Mouse (Mus musculus): ENCODE data around the gene Adra1b.

The Adra1b gene

GRCm38 (mm10) chr11:43817368-43817923 lies 83.6 kb downstream of the Adra1b start:
- DNase-seq, result no peak

DNA sequence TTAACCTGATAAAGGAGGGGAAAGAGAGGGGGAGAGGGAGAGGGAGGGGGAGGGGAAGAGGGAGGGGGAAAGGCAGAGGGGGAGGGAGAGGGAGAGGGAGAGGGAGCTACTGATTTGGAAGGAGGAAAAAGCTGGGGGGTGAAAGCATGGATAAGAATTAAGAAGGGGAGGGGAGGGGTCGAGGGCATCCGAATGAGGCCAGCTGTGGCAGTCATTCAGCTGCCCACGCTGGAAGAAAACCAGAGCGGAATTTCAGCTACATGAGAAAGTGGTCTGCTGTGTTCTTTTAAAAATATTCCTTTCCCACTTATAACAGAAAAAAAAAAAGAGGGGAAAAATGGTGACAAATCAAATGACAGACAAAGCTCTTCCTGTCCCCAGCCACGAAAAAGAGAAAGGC lies 88.5 kb downstream of the Adra1b start:
- no peak for DNase-seq

DNA sequence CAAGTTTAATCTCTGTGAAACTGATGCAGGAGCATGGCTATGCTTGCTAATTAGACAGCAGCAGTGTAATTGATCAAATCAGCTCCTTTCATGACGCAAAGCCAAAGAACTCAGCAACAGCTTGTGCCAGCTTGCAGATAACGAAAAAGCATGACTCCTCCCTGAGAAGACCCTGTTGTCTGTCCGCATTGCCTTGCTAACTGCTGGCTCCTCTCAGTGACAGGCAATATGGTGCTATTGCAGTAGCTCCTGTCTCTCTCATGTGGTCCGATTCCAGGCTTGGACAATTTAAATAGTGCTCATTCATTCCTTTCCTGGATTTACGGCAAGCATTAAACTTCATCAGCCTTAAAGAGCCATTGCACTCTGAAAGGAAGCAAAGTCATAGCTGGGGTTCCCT lies 93.3 kb downstream of the Adra1b start:
- no peak for DNase-seq

- no peak for DNase-seq
Measured at GRCm38 (mm10) chr11:43795992-43796391, 105.0 kb downstream of the Adra1b start.

GRCm38 (mm10) chr11:43790446-43790845 lies 110.6 kb downstream of the Adra1b start:
- no peak for DNase-seq

- peak; percentile 73 to 84 for DNase-seq
Measured at GRCm38 (mm10) chr11:43783772-43784171, 117.2 kb downstream of the Adra1b start.

DNA sequence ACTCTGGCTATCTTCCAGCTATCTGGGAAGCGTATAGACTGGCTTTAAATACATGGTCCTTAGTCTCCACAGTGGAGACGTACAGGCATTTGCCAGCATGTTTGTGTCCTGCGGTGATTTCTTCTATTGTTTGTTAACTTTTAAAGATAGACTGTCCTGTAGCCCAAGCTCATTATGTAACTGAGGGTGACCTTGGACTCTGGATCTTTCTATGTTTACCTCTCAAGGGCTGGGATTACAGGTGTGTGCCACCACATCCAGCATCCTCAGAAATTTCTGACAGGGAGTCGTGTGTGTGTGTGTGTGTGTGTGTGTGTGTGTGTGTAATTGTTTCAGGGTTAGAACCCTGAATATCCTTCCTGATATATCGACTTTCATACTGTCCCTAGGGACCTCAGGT lies 117.9 kb downstream of the Adra1b start:
- DNase-seq, result no peak

GRCm38 (mm10) chr11:43779551-43779950 lies 121.5 kb downstream of the Adra1b start:
- DNase-seq, result no peak

- no peak for DNase-seq
Measured at GRCm38 (mm10) chr11:43776324-43776694, 124.7 kb downstream of the Adra1b start.

GRCm38 (mm10) chr11:43775469-43776323 lies 125.3 kb downstream of the Adra1b start:
- DNase-seq, result peak in 1 of 2 experiments; percentile 7

DNA sequence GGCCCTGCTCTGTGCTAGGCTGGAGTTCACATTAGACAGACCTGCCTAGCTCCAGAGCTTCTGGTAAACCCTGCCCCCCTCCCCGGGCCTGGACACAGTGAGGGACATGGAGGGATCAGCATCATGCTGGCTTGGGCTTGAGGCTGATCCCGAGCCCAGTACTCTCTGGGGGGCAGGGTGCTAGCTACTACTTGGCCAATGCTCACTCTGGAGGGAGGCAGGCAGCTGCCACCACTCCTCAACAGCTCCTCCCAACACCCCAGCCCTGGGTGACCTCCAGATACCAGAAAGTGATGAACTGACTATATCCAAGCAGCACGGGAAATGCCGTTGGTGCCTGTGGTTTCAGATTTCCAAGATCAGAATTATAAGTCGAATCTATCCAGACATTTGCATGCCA lies 127.3 kb downstream of the Adra1b start:
- DNase-seq, result no peak

DNA sequence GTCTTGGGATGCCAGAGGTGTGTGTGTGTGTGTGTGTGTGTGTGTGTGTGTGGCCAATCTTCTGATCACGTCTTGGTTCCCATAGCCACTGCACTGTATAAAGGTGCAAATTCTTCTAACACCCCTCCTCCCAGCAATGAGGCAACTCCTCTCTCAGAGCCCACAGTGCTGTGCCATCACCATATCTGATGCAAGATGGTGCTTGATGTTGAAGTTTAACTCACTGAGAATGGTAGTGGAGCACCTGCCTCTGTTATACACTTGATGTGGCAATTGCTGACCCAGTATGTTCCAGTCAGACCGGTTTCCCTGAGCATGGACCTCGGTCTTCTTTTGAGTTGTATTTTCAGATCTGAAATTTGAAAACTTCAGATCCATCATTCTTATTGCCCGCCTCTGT lies 130.9 kb downstream of the Adra1b start:
- DNase-seq, result no peak

GRCm38 (mm10) chr11:43767749-43768148 lies 133.3 kb downstream of the Adra1b start:
- no peak for DNase-seq

DNA sequence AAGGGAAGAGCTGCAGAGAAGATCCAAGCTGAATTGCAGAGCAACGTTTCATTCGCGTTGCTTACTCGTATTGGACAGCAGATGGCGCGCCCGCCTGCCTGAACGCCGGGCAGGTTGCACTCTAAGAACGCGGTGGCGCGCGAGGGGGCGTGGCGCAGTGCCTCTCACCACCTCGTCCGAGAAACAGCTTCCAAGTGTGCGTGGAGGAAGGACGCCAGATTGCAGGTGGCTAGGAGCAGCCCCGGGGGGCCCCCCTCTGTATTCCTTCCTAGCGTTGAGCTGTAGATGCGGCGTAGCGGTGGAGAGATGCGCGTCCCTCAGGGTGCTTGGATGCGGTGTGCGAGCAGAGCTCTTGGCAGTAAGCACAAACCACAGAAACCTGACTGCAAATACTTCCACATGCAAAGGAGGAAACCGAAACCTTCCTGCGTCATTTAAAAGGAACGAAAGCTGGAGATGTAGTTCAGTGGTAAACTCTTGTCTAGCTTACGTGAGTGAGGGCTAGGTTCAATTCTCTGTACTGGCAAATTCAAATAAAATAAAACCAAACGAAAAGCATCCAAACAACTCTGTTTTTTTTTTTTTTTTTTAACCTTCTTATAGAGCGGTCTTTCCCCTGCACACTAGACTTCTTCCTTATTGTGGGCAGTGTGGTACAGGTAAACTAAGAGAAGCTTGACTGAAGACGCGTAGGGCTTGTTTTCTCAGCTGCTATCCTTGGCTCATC lies 133.9 kb downstream of the Adra1b start:
- DNase-seq, result peak; percentile 80 to 86

DNA sequence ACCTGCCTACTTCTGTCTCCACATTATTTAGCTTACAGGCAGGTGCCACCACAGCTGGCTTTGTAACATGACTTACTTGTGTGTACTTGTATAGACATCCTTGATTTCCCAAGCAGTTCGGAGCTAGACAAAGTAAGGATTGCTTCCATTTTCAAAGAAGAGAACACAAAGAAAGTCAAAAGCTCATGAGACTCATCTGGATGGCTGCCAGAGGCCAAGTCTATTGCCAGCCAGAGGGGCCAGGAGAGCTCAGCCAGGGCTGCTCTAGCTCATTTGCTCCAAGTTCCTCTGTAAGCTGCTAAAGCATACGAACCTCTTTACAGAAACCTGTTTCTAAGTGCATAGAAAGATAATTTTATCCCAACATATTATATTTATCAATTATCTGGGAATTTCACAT lies 142.6 kb downstream of the Adra1b start:
- no peak for DNase-seq

DNA sequence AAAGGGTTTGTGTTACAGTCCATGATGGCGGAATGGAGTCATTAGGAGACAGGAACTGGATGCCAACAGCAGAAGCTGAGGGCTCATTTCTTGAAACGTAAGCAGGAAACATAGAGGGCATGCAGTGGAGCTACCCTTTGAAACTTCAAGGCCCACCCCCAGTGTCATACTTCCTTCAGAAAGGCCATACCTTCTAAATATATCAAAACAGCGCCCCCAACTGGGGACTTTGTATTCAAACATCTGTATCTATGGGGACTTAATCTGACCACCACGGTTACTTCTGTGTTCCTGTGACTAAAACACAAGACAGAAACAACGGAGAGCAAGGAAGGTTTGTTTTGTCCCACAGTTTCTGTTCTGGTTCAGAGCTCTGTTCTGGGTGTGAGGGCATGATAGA lies 145.6 kb downstream of the Adra1b start:
- DNase-seq, result no peak

DNA sequence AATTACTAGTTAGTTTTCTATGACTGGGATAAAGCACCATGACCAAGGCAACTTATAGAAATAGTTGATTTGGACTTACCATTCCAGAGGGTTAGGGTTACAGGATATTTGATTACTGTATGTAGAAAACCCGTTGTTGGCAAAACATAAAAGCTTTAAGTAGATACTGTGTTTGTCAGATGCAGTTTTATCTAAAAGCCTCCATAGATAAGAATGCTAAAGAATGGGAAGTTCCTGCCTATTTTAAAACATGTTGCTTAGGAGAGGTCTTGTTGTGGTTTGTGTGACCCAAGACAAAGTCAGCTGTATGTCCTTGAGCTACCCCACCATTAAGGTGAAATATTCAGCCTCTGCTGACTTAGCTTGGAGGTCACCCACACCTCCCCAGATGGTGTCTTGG lies 146.4 kb downstream of the Adra1b start:
- no peak for DNase-seq

DNA sequence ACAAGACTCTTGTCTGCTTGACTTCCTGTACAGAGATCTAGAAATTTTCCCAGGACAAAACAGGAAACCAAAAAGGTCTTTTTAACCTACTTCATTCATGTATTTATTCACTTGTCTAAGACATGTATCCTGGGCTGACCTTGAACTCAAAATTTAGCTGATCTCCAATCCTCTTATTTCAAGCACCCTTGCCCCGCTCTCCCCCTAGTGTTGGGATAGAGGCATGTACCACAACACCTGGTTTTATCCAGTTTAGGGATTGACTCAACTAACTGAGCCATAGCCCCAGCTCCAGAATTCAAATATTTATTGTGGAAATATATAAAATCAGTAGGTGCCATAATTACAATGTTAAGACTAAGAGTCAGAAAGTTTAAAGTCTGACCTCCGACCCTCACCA lies 149.5 kb downstream of the Adra1b start:
- DNase-seq, result no peak

- DNase-seq, result peak; percentile 97 to 98
Measured at GRCm38 (mm10) chr11:43747233-43748226, 153.5 kb downstream of the Adra1b start, which contains the start of gene Ttc1. TSS of gene Ttc1 (minus strand) at chr11:43748008.

GRCm38 (mm10) chr11:43728737-43729301 lies 172.2 kb downstream of the Adra1b start:
- no peak for DNase-seq

DNA sequence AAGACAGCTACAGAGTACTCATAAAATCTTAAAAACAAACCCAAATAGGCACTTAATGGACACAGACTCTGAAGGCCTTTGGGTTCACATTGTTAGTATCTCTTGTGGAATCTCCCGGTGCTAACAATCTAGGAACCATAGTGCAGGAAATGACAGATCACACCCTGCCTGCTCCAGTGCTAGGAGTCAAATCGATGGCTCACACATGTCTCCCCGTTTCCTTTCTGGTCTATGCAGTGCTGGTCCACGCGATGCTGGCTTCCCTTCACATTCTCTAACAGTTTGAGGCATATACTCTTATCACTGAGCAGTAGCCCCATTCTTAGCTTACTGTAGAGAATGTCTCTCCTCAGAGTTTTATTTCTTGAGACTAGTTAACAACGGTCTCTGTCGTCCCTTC lies 173.2 kb downstream of the Adra1b start:
- no peak for DNase-seq
